Mouse (Mus musculus): Measurements from ENCODE around the gene Ccdc71.

DNA sequence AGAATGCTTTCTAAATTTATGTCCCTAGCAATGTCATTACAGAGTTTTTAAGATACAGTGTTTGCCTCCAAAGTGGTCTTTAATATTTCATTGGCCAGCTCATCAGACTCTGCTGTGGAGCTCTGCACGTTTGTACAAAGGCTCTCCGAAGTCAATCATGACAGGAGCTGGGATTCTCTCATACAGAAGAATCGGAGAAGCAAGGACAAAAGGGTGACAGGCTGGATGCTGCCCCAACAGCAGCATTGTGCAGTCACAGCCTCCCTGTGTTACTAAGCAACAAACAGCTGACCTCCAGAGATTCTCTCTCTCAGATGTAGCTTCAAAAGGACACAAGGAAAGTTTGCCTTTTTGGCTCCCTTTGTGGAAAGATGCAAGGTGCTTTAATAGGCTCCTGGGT lies 24.1 kb upstream of the Ccdc71 start, which contains the start of gene BC048562:
- no peak for TF ChIP-seq CTCF (conservative IDR thresholded peaks at IDR 0.05; ENCODE audit: low read length)
- TF ChIP-seq POU5F1 (IDR thresholded peaks at IDR 0.05; ENCODE audit: borderline replicate concordance, low read length): no peak

All from E14TG2a.4 (cell line).